Mouse (Mus musculus): Measurements from ENCODE around the gene Sdr9c7. TPM values are rescaled to one million over a fixed set of nuclear protein-coding genes. Genes with fewer than 3 reads are reported as not detected.

Sdr9c7 gene
- polyA plus RNA-seq, 2 experiments from 2014 or later, result not detected

Other genes with a start within 250 kb of the Sdr9c7 start
- 1 to 10 TPM; 4.7 to 5.8 TPM for gene Nemp1, start 231.6 kb upstream of the Sdr9c7 start, polyA plus RNA-seq (2017; shearing (Covaris generic))
- 10 to 100 TPM in 1 of 2 experiments, 1 to 10 TPM in 1; 7.4 to 10.2 TPM for gene Nab2, start 229.9 kb upstream of the Sdr9c7 start, polyA plus RNA-seq (2017; shearing (Covaris generic))
- gene Myo1a, start 193.3 kb upstream of the Sdr9c7 start, polyA plus RNA-seq (2017; shearing (Covaris generic)), result not detected
- gene Tac2, start 174.0 kb upstream of the Sdr9c7 start, polyA plus RNA-seq (2017; shearing (Covaris generic)), result not detected
- under 1 TPM; 0.36 to 0.45 TPM for gene Zbtb39, start 159.0 kb upstream of the Sdr9c7 start, polyA plus RNA-seq (2017; shearing (Covaris generic))
- under 1 TPM; 0.15 to 0.22 TPM for gene Gpr182, start 146.8 kb upstream of the Sdr9c7 start, polyA plus RNA-seq (2017; shearing (Covaris generic))
- gene Rdh1, start 138.8 kb upstream of the Sdr9c7 start, polyA plus RNA-seq (2017; shearing (Covaris generic)), result under 1 TPM in 1 of 2 experiments, not detected in 1; 0.13 TPM
- under 1 TPM in 1 of 2 experiments, not detected in 1; 0.31 TPM for gene Rdh16f1, start 138.7 kb upstream of the Sdr9c7 start, polyA plus RNA-seq (2017; shearing (Covaris generic))
- gene Rdh9, start 122.1 kb upstream of the Sdr9c7 start, polyA plus RNA-seq (2017; shearing (Covaris generic)), result under 1 TPM in 1 of 2 experiments, not detected in 1; 0.13 TPM
- not detected for gene Rdh16, start 97.4 kb upstream of the Sdr9c7 start, polyA plus RNA-seq (2017; shearing (Covaris generic))
- not detected for gene Rdh19, start 48.6 kb upstream of the Sdr9c7 start, polyA plus RNA-seq (2017; shearing (Covaris generic))
- not detected for gene Rdh16f2, start 32.0 kb upstream of the Sdr9c7 start, polyA plus RNA-seq (2017; shearing (Covaris generic))
- gene Rdh7, start 9.7 kb upstream of the Sdr9c7 start, polyA plus RNA-seq (2017; shearing (Covaris generic)), result not detected
- gene Hsd17b6, start 109.1 kb downstream of the Sdr9c7 start, polyA plus RNA-seq (2017; shearing (Covaris generic)), result not detected
- gene Prim1, start 116.7 kb downstream of the Sdr9c7 start, polyA plus RNA-seq (2017; shearing (Covaris generic)), result 10 to 100 TPM; 26.5 to 37.8 TPM
- 1,000 to 10,000 TPM; 1,124 to 1,330 TPM for gene Naca, start 137.1 kb downstream of the Sdr9c7 start, polyA plus RNA-seq (2017; shearing (Covaris generic))
- 100 to 1,000 TPM; 194 to 285 TPM for gene Ptges3, start 160.4 kb downstream of the Sdr9c7 start, polyA plus RNA-seq (2017; shearing (Covaris generic))
- 100 to 1,000 TPM; 413 to 469 TPM for gene Atp5b, start 184.8 kb downstream of the Sdr9c7 start, polyA plus RNA-seq (2017; shearing (Covaris generic))
- gene Baz2a, start 193.1 kb downstream of the Sdr9c7 start, polyA plus RNA-seq (2017; shearing (Covaris generic)), result 10 to 100 TPM; 44.1 to 53.3 TPM

All from activated CD4-positive, CD25-positive, alpha-beta regulatory T cell, adult 4 months (primary cell).